ENCODE assay signal across 8 mouse cellular contexts in genomic region chr9:73025818-73026636, GRCm38 (mm10). TPM values are rescaled to one million over a fixed set of nuclear protein-coding genes. Genes with fewer than 3 reads are reported as not detected.
DNase-seq lines count a peak whose midpoint lies in the region; ATAC-seq lines count a peak whose summit lies in the region.
"Had no signal": no experiment of that assay in that cellular context is flagged by ENCODE, and none has a peak within 500 bp of the region (broad histone marks: within the 10 kb centered on the region; RNA-seq: fewer than 3 reads in every experiment).

No protein-coding gene starts in this region.

- no peak for DNase-seq in lung, postnatal 36 days
- peak; percentile 65 for DNase-seq in forebrain, embryonic 11.5 days (ENCODE audit: low spot score)
- DNase-seq in layer of hippocampus, postnatal 10 days (ENCODE audit: low spot score in 2 of 2), result peak; percentile 39 to 48
- DNase-seq in right cerebral cortex, adult 2 months (ENCODE audit: low spot score in 2 of 2), result peak; percentile 25 to 33
- no peak for DNase-seq in adrenal gland, adult 8-10 months
- no peak for DNase-seq in thymus, postnatal 0 days (ENCODE audit: low spot score)

- no peak overlapping the region for H3K27ac ChIP-seq in lung, embryonic 16.5 days (ENCODE audit: low read length)
- no peak overlapping the region for H3K27ac ChIP-seq in forebrain, embryonic 11.5 days (ENCODE audit: low read depth, low read length)
- H3K27ac ChIP-seq: liver, embryonic 14.5 days had no signal

- H3K9ac ChIP-seq in lung, embryonic 16.5 days (ENCODE audit: low read length), result no peak overlapping the region
- H3K9ac ChIP-seq in forebrain, embryonic 11.5 days (ENCODE audit: low read length), result no peak overlapping the region
- H3K9ac ChIP-seq: liver, embryonic 14.5 days had no signal

- H3K4me3 ChIP-seq in lung, embryonic 16.5 days (ENCODE audit: low read length), result no peak overlapping the region
- H3K4me3 ChIP-seq in forebrain, embryonic 11.5 days (ENCODE audit: low read depth, low read length), result no peak overlapping the region

- no peaks in the 10 kb centered on the region for H3K9me3 ChIP-seq in lung, embryonic 16.5 days (ENCODE audit: control insufficient read depth, low read length)
- no peaks in the 10 kb centered on the region for H3K9me3 ChIP-seq in forebrain, embryonic 11.5 days (ENCODE audit: control insufficient read depth, low read length)

- no peaks in the 10 kb centered on the region for H3K4me1 ChIP-seq in lung, embryonic 16.5 days (replicated peaks; ENCODE audit: control insufficient read depth, insufficient read depth, low read length)
- H3K4me1 ChIP-seq in forebrain, embryonic 11.5 days (replicated peaks; ENCODE audit: control insufficient read depth, insufficient read depth, low read length), result no peaks in the 10 kb centered on the region

- no peaks in the 10 kb centered on the region for H3K27me3 ChIP-seq in lung, embryonic 16.5 days (ENCODE audit: control insufficient read depth, insufficient read depth, low read depth, low read length)
- no peaks in the 10 kb centered on the region for H3K27me3 ChIP-seq in forebrain, embryonic 11.5 days (ENCODE audit: control insufficient read depth, insufficient read depth, low read length)

- H3K4me2 ChIP-seq in lung, embryonic 16.5 days (ENCODE audit: low read depth, low read length), result no peak overlapping the region
- no peak overlapping the region for H3K4me2 ChIP-seq in forebrain, embryonic 11.5 days (ENCODE audit: low read depth, low read length, severe bottlenecking)

- 28% methylated on average over 16 of the region's 17 CpGs for WGBS in lung, embryonic 16.5 days
- 16% methylated on average over 16 of the region's 17 CpGs for WGBS in forebrain, embryonic 11.5 days

- H3K36me3 ChIP-seq in lung, embryonic 16.5 days (ENCODE audit: control insufficient read depth, insufficient read depth, low read length), result no peaks in the 10 kb centered on the region; the same call in 1 of the 2 replicates
- no peaks in the 10 kb centered on the region for H3K36me3 ChIP-seq in forebrain, embryonic 11.5 days (ENCODE audit: control insufficient read depth, insufficient read depth, low read length)

- ATAC-seq in lung, embryonic 16.5 days (ENCODE audit: low read depth), result peak; percentile 41; the same call in 1 of the 2 replicates
- peak; percentile 60; the same call in 1 of the 2 replicates for ATAC-seq in forebrain, embryonic 11.5 days (replicated peaks; ENCODE audit: low FRiP score)

RNA-seq across cellular contexts. Expression of gene Pigb, which starts 14.2 kb away (rescaled TPM):
- 12.1 and 14.7 TPM in 2 replicates for polyA plus RNA-seq in lung, embryonic 16.5 days (2015; fragmentation: Nextera tagmentation; extraction: Ambion mirVana)
- 15.8 and 19.8 TPM in 2 replicates for polyA plus RNA-seq in forebrain, embryonic 11.5 days (2014; fragmentation: Nextera tagmentation; extraction: Ambion mirVana)
- total RNA-seq in layer of hippocampus, postnatal 10 days (2021), result 10 to 100 TPM; 14.9 to 16.4 TPM
- total RNA-seq in adrenal gland, adult 8-10 months (2022), result 10 to 100 TPM; 15.5 to 26.6 (median 17.7) TPM
- 6.3 and 6.9 TPM in 2 replicates for polyA plus RNA-seq in thymus, postnatal 0 days (2015; fragmentation: Nextera tagmentation; extraction: Ambion mirVana)

RNA-seq across cellular contexts. Expression of gene Rab27a, which starts 18.6 kb away (rescaled TPM):
- 11.1 and 13.2 TPM in 2 replicates for polyA plus RNA-seq in lung, embryonic 16.5 days (2015; fragmentation: Nextera tagmentation; extraction: Ambion mirVana)
- 0.67 and 0.79 TPM in 2 replicates for polyA plus RNA-seq in forebrain, embryonic 11.5 days (2014; fragmentation: Nextera tagmentation; extraction: Ambion mirVana)
- total RNA-seq in layer of hippocampus, postnatal 10 days (2021), result 1 to 10 TPM; 7.1 to 8.7 TPM
- total RNA-seq in adrenal gland, adult 8-10 months (2022), result 10 to 100 TPM; 36.8 to 57.3 (median 48.1) TPM
- polyA plus RNA-seq in thymus, postnatal 0 days (2015; fragmentation: Nextera tagmentation; extraction: Ambion mirVana), result 41.8 and 43.9 TPM in 2 replicates

RNA-seq across cellular contexts. Expression of gene Ccpg1, which starts 40.8 kb away (rescaled TPM):
- 38.5 and 39.4 TPM in 2 replicates for polyA plus RNA-seq in lung, embryonic 16.5 days (2015; fragmentation: Nextera tagmentation; extraction: Ambion mirVana)
- polyA plus RNA-seq in forebrain, embryonic 11.5 days (2014; fragmentation: Nextera tagmentation; extraction: Ambion mirVana), result 19.6 and 20.4 TPM in 2 replicates
- 100 to 1,000 TPM; 117 to 124 TPM for total RNA-seq in layer of hippocampus, postnatal 10 days (2021)
- 100 to 1,000 TPM; 156 to 205 (median 185) TPM for total RNA-seq in adrenal gland, adult 8-10 months (2022)
- polyA plus RNA-seq in thymus, postnatal 0 days (2015; fragmentation: Nextera tagmentation; extraction: Ambion mirVana), result 34.7 and 36.1 TPM in 2 replicates

RNA-seq across cellular contexts. Expression of gene Ccpg1os, which starts 40.8 kb away (rescaled TPM):
- polyA plus RNA-seq in lung, embryonic 16.5 days (2015; fragmentation: Nextera tagmentation; extraction: Ambion mirVana), result 30.1 and 30.5 TPM in 2 replicates
- 17.6 and 18.7 TPM in 2 replicates for polyA plus RNA-seq in forebrain, embryonic 11.5 days (2014; fragmentation: Nextera tagmentation; extraction: Ambion mirVana)
- 1 to 10 TPM; 8.0 to 8.7 TPM for total RNA-seq in layer of hippocampus, postnatal 10 days (2021)
- 10 to 100 TPM; 16.0 to 21.4 (median 19.9) TPM for total RNA-seq in adrenal gland, adult 8-10 months (2022)
- polyA plus RNA-seq in thymus, postnatal 0 days (2015; fragmentation: Nextera tagmentation; extraction: Ambion mirVana), result 13.3 and 18.4 TPM in 2 replicates

Comparison
In these comparisons a context has a peak if more than half of its experiments do, and no peak if none do; other contexts are left out.
1. DNase-seq: peak in forebrain, embryonic 11.5 days (single experiment), layer of hippocampus, postnatal 10 days (2 of 2) and right cerebral cortex, adult 2 months (2 of 2); none in lung, postnatal 36 days (single experiment), adrenal gland, adult 8-10 months (single experiment) and thymus, postnatal 0 days (single experiment).